Comparison of ENCODE assay signal across 33 mouse cellular contexts in genomic region chr11:49114158-49114557, GRCm38 (mm10). TPM values are rescaled to one million over a fixed set of nuclear protein-coding genes. Genes with fewer than 3 reads are reported as not detected.
DNase-seq lines count a peak whose midpoint lies in the region; ATAC-seq and TF ChIP-seq lines count a peak whose summit lies in the region.
"Had no signal": no experiment of that assay in that cellular context is flagged by ENCODE, and none has a peak within 500 bp of the region (broad histone marks: within the 10 kb centered on the region; RNA-seq: fewer than 3 reads in every experiment).

No protein-coding gene starts in this region.

- no peak for DNase-seq in heart, adult 2 months
- no peak for DNase-seq in heart, postnatal 25 days (ENCODE audit: low spot score)
- peak; percentile 30 for DNase-seq in heart, postnatal 0 days (ENCODE audit: low spot score)
- no peak for DNase-seq in heart, postnatal 4 days
- DNase-seq in 416B (ENCODE audit: low read depth), result peak; percentile 42
- no peak for DNase-seq in urinary bladder, postnatal 25 days (ENCODE audit: low spot score)
- DNase-seq: adrenal gland, postnatal 10 days; adrenal gland, postnatal 36 days; cerebellum, adult 11 months; cerebellum, adult 2 months; cerebellum, adult 9-11 months; cerebellum, postnatal 25 days; forebrain, postnatal 0 days; gastrocnemius, adult 2 months; gastrocnemius, postnatal 14 days; heart, postnatal 10 days; kidney, adult 18-20 months had no signal

- no peak for TF ChIP-seq POLR2A in heart, adult 2 months (IDR thresholded peaks at IDR 0.05; ENCODE audit: insufficient read depth, low read depth, low read length)

- no peak overlapping the region for H3K9ac ChIP-seq in heart, adult 2 months (ENCODE audit: low read depth, low read length)
- no peak overlapping the region for H3K9ac ChIP-seq in heart, postnatal 0 days (replicated peaks; ENCODE audit: low read depth, low read length)
- H3K9ac ChIP-seq: embryonic facial prominence, embryonic 12.5 days; embryonic facial prominence, embryonic 15.5 days; forebrain, postnatal 0 days; heart, embryonic 13.5 days; hindbrain, embryonic 13.5 days; intestine, embryonic 15.5 days had no signal

- intact Hi-C loops in heart, adult 2 months (cut with DNase I), result loop anchor here (2.0 kb wide), 1 partner anchor 73 kb away; the partner anchor contains the start of gene Btnl9
- intact Hi-C loops in heart, postnatal 25 days (cut with DNase I), result no loop called here

- peaks cover 5% of the 10 kb centered on the region for H3K4me1 ChIP-seq in heart, adult 2 months (ENCODE audit: control insufficient read depth, insufficient read depth, low read length)
- H3K4me1 ChIP-seq in heart, postnatal 0 days (ENCODE audit: control insufficient read depth, insufficient read depth), result no peaks in the 10 kb centered on the region
- peaks cover 15% of the 10 kb centered on the region for H3K4me1 ChIP-seq in brown adipose tissue, adult 24 weeks (ENCODE audit: control insufficient read depth, insufficient read depth, insufficient read length, low read length)
- H3K4me1 ChIP-seq: embryonic facial prominence, embryonic 12.5 days; embryonic facial prominence, embryonic 15.5 days; heart, embryonic 13.5 days; hindbrain, embryonic 10.5 days; hindbrain, embryonic 13.5 days; intestine, embryonic 15.5 days had no signal

- WGBS in heart, adult 2 months, result 26% methylated on average over 2 of the region's 2 CpGs
- WGBS in heart, postnatal 0 days, result 39% methylated on average over 2 of the region's 2 CpGs

- H3K79me2 ChIP-seq in heart, adult 2 months (replicated peaks; ENCODE audit: control insufficient read depth, insufficient read depth, low read length), result no peaks in the 10 kb centered on the region

- no peak for TF ChIP-seq CTCF in heart, adult 2 months (IDR thresholded peaks at IDR 0.05)
- TF ChIP-seq CTCF in heart, postnatal 0 days (IDR thresholded peaks at IDR 0.05; ENCODE audit: low read depth), result no peak

- peaks cover 2% of the 10 kb centered on the region; the same call in 1 of the 2 replicates for H3K36me3 ChIP-seq in heart, adult 2 months (ENCODE audit: control insufficient read depth, insufficient read depth, low read length)
- H3K36me3 ChIP-seq in heart, postnatal 0 days (replicated peaks; ENCODE audit: control insufficient read depth, insufficient read depth, low read length), result no peaks in the 10 kb centered on the region
- H3K36me3 ChIP-seq: embryonic facial prominence, embryonic 12.5 days; embryonic facial prominence, embryonic 15.5 days; heart, embryonic 13.5 days; hindbrain, embryonic 10.5 days; hindbrain, embryonic 13.5 days; intestine, embryonic 15.5 days had no signal

- no peak overlapping the region for H3K4me3 ChIP-seq in heart, adult 2 months
- H3K4me3 ChIP-seq in heart, postnatal 0 days (ENCODE audit: low read depth, low read length), result no peak overlapping the region
- H3K4me3 ChIP-seq in brown adipose tissue, adult 24 weeks (ENCODE audit: insufficient read depth, low read depth, low read length), result no peak overlapping the region
- H3K4me3 ChIP-seq: embryonic facial prominence, embryonic 12.5 days; embryonic facial prominence, embryonic 15.5 days; gastrocnemius, adult 2 months; heart, embryonic 13.5 days; hindbrain, embryonic 10.5 days; hindbrain, embryonic 13.5 days; intestine, embryonic 15.5 days had no signal

- no peak for TF ChIP-seq EP300 in heart, adult 2 months (IDR thresholded peaks at IDR 0.05; ENCODE audit: insufficient read depth, low read depth, low read length)
- TF ChIP-seq EP300 in heart, postnatal 0 days (IDR thresholded peaks at IDR 0.05; ENCODE audit: low read depth), result peak; percentile 61

- H3K27me3 ChIP-seq in heart, adult 2 months (ENCODE audit: control insufficient read depth, insufficient read depth, low read length), result no peaks in the 10 kb centered on the region
- H3K27me3 ChIP-seq in heart, postnatal 0 days (ENCODE audit: control insufficient read depth, insufficient read depth, low read length), result no peaks in the 10 kb centered on the region
- H3K27me3 ChIP-seq: embryonic facial prominence, embryonic 12.5 days; embryonic facial prominence, embryonic 15.5 days; hindbrain, embryonic 13.5 days; intestine, embryonic 15.5 days had no signal

- H3K4me2 ChIP-seq in heart, postnatal 0 days (ENCODE audit: low read depth, low read length), result no peak overlapping the region
- H3K4me2 ChIP-seq: embryonic facial prominence, embryonic 12.5 days; embryonic facial prominence, embryonic 15.5 days; heart, embryonic 13.5 days; hindbrain, embryonic 13.5 days; intestine, embryonic 15.5 days had no signal

- 0 out of 2 replicates have a peak, but pooled peaks have one; percentile 41 for ATAC-seq in heart, postnatal 0 days (ENCODE audit: insufficient read depth, low read depth)
- ATAC-seq: activated CD4-positive, CD25-positive, alpha-beta regulatory T cell, adult 4 months; forebrain, embryonic 14.5 days; forebrain, postnatal 0 days; hindbrain, embryonic 16.5 days; intestine, embryonic 15.5 days had no signal

- peak overlapping the region; percentile 73 for H3K27ac ChIP-seq in heart, adult 2 months
- H3K27ac ChIP-seq in heart, postnatal 0 days (ENCODE audit: low read depth), result no peak overlapping the region
- peak overlapping the region; percentile 98 for H3K27ac ChIP-seq in brown adipose tissue, adult 24 weeks (replicated peaks; ENCODE audit: low read depth, low read length)
- H3K27ac ChIP-seq: embryonic facial prominence, embryonic 12.5 days; embryonic facial prominence, embryonic 15.5 days; gastrocnemius, adult 2 months; heart, embryonic 13.5 days; hindbrain, embryonic 10.5 days; hindbrain, embryonic 13.5 days; intestine, embryonic 15.5 days had no signal

- H3K9me3 ChIP-seq in heart, postnatal 0 days (replicated peaks; ENCODE audit: control insufficient read depth, low read length), result no peaks in the 10 kb centered on the region
- H3K9me3 ChIP-seq: embryonic facial prominence, embryonic 12.5 days; embryonic facial prominence, embryonic 15.5 days; heart, embryonic 13.5 days; hindbrain, embryonic 10.5 days; hindbrain, embryonic 13.5 days; intestine, embryonic 15.5 days had no signal

RNA-seq across cellular contexts. Expression of gene Olfr1396, which starts 0.5 kb away (rescaled TPM):
- 1 to 10 TPM in 1 of 2 experiments, under 1 TPM in 1; 0.97 to 1.4 TPM for total RNA-seq in heart, adult 2 months (2021)
- polyA plus RNA-seq in heart, adult 2 months (2012; rRNA removed), result 4.4 and 9.7 TPM in 2 replicates
- 1 to 10 TPM; 1.3 to 1.7 TPM for total RNA-seq in heart, postnatal 25 days (2021)
- 20.3 TPM in 1 of 2 replicates, not detected in the other for total RNA-seq in heart, postnatal 0 days (2014; rRNA removed; ENCODE audit: low replicate concordance)
- 0.45 and 0.59 TPM in 2 replicates for polyA plus RNA-seq in heart, postnatal 0 days (2015; fragmentation: Nextera tagmentation; extraction: Ambion mirVana)
- 1 to 10 TPM in 1 of 2 experiments, under 1 TPM in 1; 0.63 to 1.1 TPM for total RNA-seq in heart, postnatal 4 days (2021)
- polyA plus RNA-seq in brown adipose tissue, adult 24 weeks (2012; ENCODE audit: insufficient read depth, insufficient read length, missing spikeins), result 0.38 TPM in 1 of 2 replicates, not detected in the other
- total RNA-seq: common myeloid progenitor, adult 5-6 weeks; ES-E14; gastrocnemius, adult 2 months had no signal
- polyA plus RNA-seq: C2C12; cerebellum, adult 2 months; embryonic facial prominence, embryonic 12.5 days; forebrain, embryonic 11.5 days; forebrain, embryonic 14.5 days; frontal cortex, adult 2 months; heart, embryonic 13.5 days; hindbrain, embryonic 10.5 days; hindbrain, embryonic 13.5 days; hindbrain, embryonic 16.5 days; intestine, embryonic 15.5 days had no signal

RNA-seq across cellular contexts. Expression of gene Olfr1395, which starts 27.9 kb away (rescaled TPM):
- not detected for total RNA-seq in heart, adult 2 months (2021)
- polyA plus RNA-seq in heart, adult 2 months (2012; rRNA removed), result 0.12 TPM in 1 of 2 replicates, not detected in the other
- total RNA-seq in heart, postnatal 25 days (2021), result not detected
- not detected in 2 replicates for total RNA-seq in heart, postnatal 0 days (2014; rRNA removed; ENCODE audit: low replicate concordance)
- polyA plus RNA-seq in heart, postnatal 0 days (2015; fragmentation: Nextera tagmentation; extraction: Ambion mirVana), result not detected in 2 replicates
- not detected for total RNA-seq in heart, postnatal 4 days (2021)
- polyA plus RNA-seq in brown adipose tissue, adult 24 weeks (2012; ENCODE audit: insufficient read depth, insufficient read length, missing spikeins), result not detected in 2 replicates
- total RNA-seq: adrenal gland, postnatal 10 days; adrenal gland, postnatal 36 days; common myeloid progenitor, adult 5-6 weeks; ES-E14; forebrain, postnatal 0 days; gastrocnemius, adult 2 months; gastrocnemius, postnatal 14 days; gastrocnemius, postnatal 4 days; heart, postnatal 10 days had no signal
- polyA plus RNA-seq: C2C12; embryonic facial prominence, embryonic 12.5 days; forebrain, embryonic 11.5 days; forebrain, embryonic 14.5 days; forebrain, postnatal 0 days; heart, embryonic 13.5 days; hindbrain, embryonic 10.5 days; hindbrain, embryonic 13.5 days; hindbrain, embryonic 16.5 days; intestine, embryonic 15.5 days had no signal

RNA-seq across cellular contexts. Expression of gene Ifi47, which starts 37.8 kb away (rescaled TPM):
- total RNA-seq in heart, adult 2 months (2021), result 1 to 10 TPM; 2.5 to 3.3 TPM
- polyA plus RNA-seq in heart, adult 2 months (2012; rRNA removed), result 2.6 and 3.3 TPM in 2 replicates
- total RNA-seq in heart, postnatal 25 days (2021), result 1 to 10 TPM; 1.3 to 3.0 TPM
- 2.0 and 2.1 TPM in 2 replicates for total RNA-seq in heart, postnatal 0 days (2014; rRNA removed; ENCODE audit: low replicate concordance)
- 1.4 and 1.8 TPM in 2 replicates for polyA plus RNA-seq in heart, postnatal 0 days (2015; fragmentation: Nextera tagmentation; extraction: Ambion mirVana)
- total RNA-seq in heart, postnatal 4 days (2021), result 1 to 10 TPM; 1.4 to 1.6 TPM
- 2.9 and 4.6 TPM in 2 replicates for polyA plus RNA-seq in brown adipose tissue, adult 24 weeks (2012; ENCODE audit: insufficient read depth, insufficient read length, missing spikeins)

RNA-seq across cellular contexts. Expression of gene Olfr1394, which starts 40.0 kb away (rescaled TPM):
- not detected for total RNA-seq in heart, adult 2 months (2021)
- polyA plus RNA-seq in heart, adult 2 months (2012; rRNA removed), result not detected in 2 replicates
- not detected for total RNA-seq in heart, postnatal 25 days (2021)
- not detected in 2 replicates for total RNA-seq in heart, postnatal 0 days (2014; rRNA removed; ENCODE audit: low replicate concordance)
- polyA plus RNA-seq in heart, postnatal 0 days (2015; fragmentation: Nextera tagmentation; extraction: Ambion mirVana), result not detected in 2 replicates
- not detected for total RNA-seq in heart, postnatal 4 days (2021)
- not detected in 2 replicates for polyA plus RNA-seq in brown adipose tissue, adult 24 weeks (2012; ENCODE audit: insufficient read depth, insufficient read length, missing spikeins)
- total RNA-seq: adrenal gland, postnatal 10 days; adrenal gland, postnatal 36 days; common myeloid progenitor, adult 5-6 weeks; ES-E14; forebrain, postnatal 0 days; gastrocnemius, adult 2 months; gastrocnemius, postnatal 14 days; gastrocnemius, postnatal 4 days; heart, postnatal 10 days had no signal
- polyA plus RNA-seq: activated CD4-positive, CD25-positive, alpha-beta regulatory T cell, adult 4 months; C2C12; cerebellum, adult 2 months; embryonic facial prominence, embryonic 12.5 days; forebrain, embryonic 11.5 days; forebrain, embryonic 14.5 days; forebrain, postnatal 0 days; frontal cortex, adult 2 months; heart, embryonic 13.5 days; hindbrain, embryonic 10.5 days; hindbrain, embryonic 13.5 days; hindbrain, embryonic 16.5 days; intestine, embryonic 15.5 days had no signal

RNA-seq across cellular contexts. Expression of gene Tgtp2, which starts 50.2 kb away (rescaled TPM):
- 1 to 10 TPM; 1.2 to 6.9 TPM for total RNA-seq in heart, adult 2 months (2021)
- polyA plus RNA-seq in heart, adult 2 months (2012; rRNA removed), result 7.2 and 10.3 TPM in 2 replicates
- 1 to 10 TPM in 1 of 2 experiments, under 1 TPM in 1; 0.55 to 1.7 TPM for total RNA-seq in heart, postnatal 25 days (2021)
- total RNA-seq in heart, postnatal 0 days (2014; rRNA removed; ENCODE audit: low replicate concordance), result 0.08 TPM in 1 of 2 replicates, not detected in the other
- 0.36 and 0.54 TPM in 2 replicates for polyA plus RNA-seq in heart, postnatal 0 days (2015; fragmentation: Nextera tagmentation; extraction: Ambion mirVana)
- total RNA-seq in heart, postnatal 4 days (2021), result not detected
- polyA plus RNA-seq in brown adipose tissue, adult 24 weeks (2012; ENCODE audit: insufficient read depth, insufficient read length, missing spikeins), result 19.9 and 29.5 TPM in 2 replicates
- total RNA-seq: ES-E14; forebrain, postnatal 0 days; gastrocnemius, postnatal 14 days; gastrocnemius, postnatal 4 days; heart, postnatal 10 days had no signal
- polyA plus RNA-seq: forebrain, embryonic 11.5 days; forebrain, postnatal 0 days; hindbrain, embryonic 10.5 days; hindbrain, embryonic 13.5 days had no signal

Comparison
In these comparisons a context has a peak if more than half of its experiments do, and no peak if none do; other contexts are left out.
1. DNase-seq: peak in heart, postnatal 0 days (single experiment) and 416B (single experiment); none in heart, adult 2 months (0 of 2), heart, postnatal 25 days (single experiment), heart, postnatal 4 days (single experiment) and urinary bladder, postnatal 25 days (single experiment).